Mouse (Mus musculus): ENCODE measurements at regions not wholly inside any gene's neighbourhood (a gene's known extent, or its start where the extent isn't known, plus 50 kb on each side); places are given as distances from the start of the nearest gene placed in this dataset.

DNA sequence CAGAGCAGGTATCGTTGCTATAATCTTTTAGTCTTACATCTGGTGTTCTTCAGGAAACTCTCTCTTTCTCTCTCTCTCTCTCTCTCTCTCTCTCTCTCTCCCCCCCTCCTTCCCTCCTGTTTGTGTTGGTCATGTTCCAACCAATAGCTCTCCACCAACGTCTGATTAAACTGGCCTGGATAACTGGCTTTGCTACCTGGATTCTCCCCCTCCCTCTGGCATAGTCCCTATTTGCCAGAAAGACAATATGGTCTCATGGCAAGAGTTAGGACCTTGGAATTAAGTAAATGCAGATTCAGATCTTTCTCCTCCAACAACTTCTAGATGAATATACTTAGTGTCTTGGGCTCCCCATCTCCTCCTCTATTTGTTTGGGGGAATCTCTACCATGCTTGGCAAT lies 161.6 kb upstream of the Jarid2 start:
- TF ChIP-seq CTCF (IDR thresholded peaks at IDR 0.05; ENCODE audit: low read depth), result no peak
- TF ChIP-seq EP300 (IDR thresholded peaks at IDR 0.05; ENCODE audit: low read depth), result no peak
